Mouse (Mus musculus): ENCODE data around the gene Efcab2.

- TF ChIP-seq CTCF (conservative IDR thresholded peaks at IDR 0.05; ENCODE audit: low read length) (no peak), NANOG (IDR thresholded peaks at IDR 0.05; ENCODE audit: borderline replicate concordance, low read length) (no peak)
Observed at GRCm38 (mm10) chr1:178513954-178514353, 108.1 kb downstream of the Efcab2 start.
